Mouse (Mus musculus) hematopoietic stem cell, adult 5-6 weeks (primary cell): ENCODE results near the gene Adgrg1. TPM values are rescaled to one million over a fixed set of nuclear protein-coding genes. Genes with fewer than 3 reads are reported as not detected.

Source experiments
- ATAC-seq, 2 experiments: fragments of 125-278 bp in 1 of 2; replicated peaks in 1 of 2; 2 replicates each; pipeline ENCODE4 v1.8.0; 2016 to 2017; ENCODE audit warnings: inconsistent platforms in 2 of 2, mild to moderate bottlenecking in 2 of 2, moderate number of reproducible peaks in 2 of 2, low read depth in 1 of 2, moderate TSS enrichment in 1 of 2; ENCODE audit not compliant: low FRiP score in 2 of 2, poor library complexity in 2 of 2, severe bottlenecking in 2 of 2, insufficient read depth in 1 of 2, low TSS enrichment in 1 of 2
- total RNA-seq: library from RNA; stranded (forward); fragments of 172-1452, 232-1000 nt; gene quantifications from 2 replicates; pipeline ENCODE4 v1.2.3, GENCODE M21; 2017

Gene Adgrg1
- total RNA-seq, 1 experiment from 2014 or later = 601 TPM

DNA sequence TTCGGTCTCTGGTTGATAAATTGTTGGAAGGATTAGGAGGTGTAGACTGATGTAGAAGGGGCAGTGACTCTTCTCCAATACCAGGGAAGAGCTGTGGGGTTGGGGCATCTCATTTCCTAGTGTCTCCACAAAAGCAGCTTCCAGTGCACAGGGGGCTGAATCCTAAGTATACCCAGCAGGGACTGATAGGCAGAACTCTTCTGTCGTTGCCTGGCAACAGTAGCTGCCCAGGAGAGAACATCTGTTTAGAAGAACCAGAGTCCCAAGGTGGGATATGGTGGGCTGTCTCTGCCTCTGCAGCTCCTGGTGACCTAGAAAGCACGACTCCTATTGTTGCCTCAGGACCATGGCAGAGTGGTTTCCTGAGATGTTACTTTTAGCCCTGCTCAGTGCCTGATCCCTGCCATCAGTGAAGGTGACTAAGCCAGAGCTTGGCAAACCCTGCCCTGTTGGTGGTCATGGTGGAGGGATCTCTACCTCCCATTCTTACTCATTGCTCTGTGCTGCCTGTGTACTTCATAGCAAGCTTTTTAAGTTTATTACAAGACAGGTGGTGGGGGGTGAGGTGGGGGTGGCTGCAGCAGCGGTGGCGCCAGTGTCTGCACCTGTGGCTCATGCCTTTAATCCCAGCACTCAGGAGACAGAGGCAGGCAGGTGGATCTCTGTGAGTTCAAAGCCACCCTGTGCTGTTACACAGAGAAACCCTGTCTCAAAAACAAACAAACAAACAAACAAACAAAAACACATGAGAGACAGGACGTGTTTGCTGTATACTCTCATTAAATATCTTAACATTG lies 73.5 kb downstream of the Adgrg1 start:
- no peak for ATAC-seq

GRCm38 (mm10) chr8:95049636-95050035 lies 75.1 kb downstream of the Adgrg1 start:
- no peak for ATAC-seq

DNA sequence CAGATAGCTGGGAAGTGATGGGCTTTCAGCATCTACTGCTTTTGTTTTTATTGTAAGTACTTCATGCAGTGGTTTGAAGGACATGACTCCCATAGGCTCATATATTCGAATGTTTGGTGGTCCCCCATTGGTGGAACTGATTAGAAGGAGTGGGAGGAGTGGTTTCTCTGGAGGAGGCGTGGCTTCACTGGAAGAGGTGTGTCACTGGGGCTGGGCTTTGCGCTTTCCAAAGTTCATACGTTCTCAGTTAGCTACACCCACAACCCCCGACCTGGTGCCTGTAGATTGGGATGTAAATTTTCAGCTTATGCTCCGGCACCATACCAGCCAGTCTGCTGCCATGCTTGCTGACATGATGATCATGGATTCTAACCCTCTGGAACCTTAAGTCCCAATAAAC lies 79.9 kb downstream of the Adgrg1 start:
- no peak for ATAC-seq

GRCm38 (mm10) chr8:95054927-95055510 lies 80.5 kb downstream of the Adgrg1 start, which contains the start of gene Drc7:
Drc7 (plus strand) TSS chr8:95055103.
- peak in 1 of 2 experiments; percentile 69; a peak in 2 of 4 replicates for ATAC-seq

DNA sequence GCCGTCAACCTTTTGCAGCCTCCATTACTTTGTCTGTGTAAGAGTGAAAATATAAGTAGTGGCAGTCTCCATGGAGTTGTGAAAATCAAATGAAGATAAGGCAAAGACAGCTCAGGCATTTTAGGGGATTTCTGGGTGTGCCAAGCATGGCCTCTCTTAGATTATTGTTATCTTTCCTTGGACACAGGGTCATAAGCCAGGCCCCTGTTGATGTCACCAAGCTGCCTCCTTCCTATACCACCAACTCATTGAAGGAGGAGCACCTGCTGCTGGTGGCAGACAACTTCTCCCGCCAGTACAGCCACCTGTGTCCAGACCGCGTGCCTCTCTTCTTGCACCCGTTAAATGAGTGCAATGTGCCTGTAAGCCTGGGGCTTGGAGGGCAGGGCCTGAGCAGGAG lies 81.9 kb downstream of the Adgrg1 start:
- ATAC-seq = no peak

- ATAC-seq = peak; percentile 49 to 70
Measured at GRCm38 (mm10) chr8:95058661-95059060, 84.1 kb downstream of the Adgrg1 start.

DNA sequence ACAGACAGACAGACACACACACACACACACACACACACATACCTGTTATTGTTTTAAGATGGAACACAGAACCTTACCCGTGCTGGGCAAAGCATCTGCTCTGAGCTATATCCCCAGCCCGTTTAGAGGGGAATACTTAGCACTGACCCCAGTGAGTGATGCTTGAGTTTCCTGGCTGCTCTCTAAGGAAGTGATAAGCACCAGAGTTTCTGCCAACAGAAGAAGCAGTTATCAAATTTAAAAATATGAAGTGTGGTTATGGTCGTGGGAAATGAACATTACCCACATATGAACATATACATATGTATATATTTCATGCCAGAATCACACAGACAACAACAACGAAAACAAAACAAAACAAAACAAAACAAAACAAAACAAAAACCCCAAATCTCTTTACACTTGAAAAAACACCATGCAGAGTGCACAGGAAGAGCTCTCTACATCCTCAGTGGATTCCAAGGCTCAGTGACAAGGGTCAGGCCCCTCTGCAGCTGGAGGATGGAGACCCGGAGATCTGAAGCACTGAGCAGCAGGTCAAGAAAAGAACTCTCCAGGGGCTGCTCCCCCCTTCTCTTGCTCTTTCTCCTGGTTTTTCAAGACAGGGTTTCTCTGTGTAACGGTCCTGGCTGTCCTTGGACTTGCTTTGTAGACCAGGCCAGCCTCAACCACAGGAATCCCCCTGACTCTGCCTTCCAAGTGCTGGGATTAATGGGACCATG lies 85.4 kb downstream of the Adgrg1 start:
- ATAC-seq = 0 out of 4 replicates have a peak, but pooled peaks of 1 of the 2 experiments have one; percentile 25

Other genes with a start within 250 kb of the Adgrg1 start
- not detected in 2 replicates for gene Ccl22, start 229.2 kb upstream of the Adgrg1 start, total RNA-seq
- gene Cx3cl1, start 202.7 kb upstream of the Adgrg1 start, total RNA-seq = 0.55 and 3.3 TPM in 2 replicates
- not detected in 2 replicates for gene Ccl17, start 164.3 kb upstream of the Adgrg1 start, total RNA-seq
- gene Coq9, start 136.4 kb upstream of the Adgrg1 start, total RNA-seq = 33.1 and 39.4 TPM in 2 replicates
- 24.1 and 49.0 TPM in 2 replicates for gene Ciapin1, start 136.4 kb upstream of the Adgrg1 start, total RNA-seq
- gene Polr2c, start 117.3 kb upstream of the Adgrg1 start, total RNA-seq = 54.9 and 64.7 TPM in 2 replicates
- 0.13 and 0.30 TPM in 2 replicates for gene Dok4, start 98.4 kb upstream of the Adgrg1 start, total RNA-seq
- 3.4 and 4.9 TPM in 2 replicates for gene Ccdc102a, start 56.7 kb upstream of the Adgrg1 start, total RNA-seq
- gene Adgrg5, start 51.1 kb upstream of the Adgrg1 start, total RNA-seq = 0.25 TPM in 1 of 2 replicates, not detected in the other
- gene Adgrg3, start 42.9 kb downstream of the Adgrg1 start, total RNA-seq = 114 and 161 TPM in 2 replicates
- gene Drc7, start 80.4 kb downstream of the Adgrg1 start, total RNA-seq = 5.6 and 10.2 TPM in 2 replicates
- 15.4 and 32.0 TPM in 2 replicates for gene Katnb1, start 106.4 kb downstream of the Adgrg1 start, total RNA-seq
- gene Kifc3, start 228.1 kb downstream of the Adgrg1 start, total RNA-seq = 0.79 and 2.0 TPM in 2 replicates